Mouse (Mus musculus): ENCODE measurements around the gene Polg2.

GRCm38 (mm10) chr11:106720379-106720778, 59.0 kb downstream of the Polg2 start:
- TF ChIP-seq BHLHE40 (IDR thresholded peaks at IDR 0.05; ENCODE audit: low read depth, low read length): no peak
- no peak for TF ChIP-seq CTCF (conservative IDR thresholded peaks at IDR 0.05 in 1 of 2, IDR thresholded peaks at IDR 0.05 in 1 of 2; ENCODE audit: low read depth in 2 of 2, low read length in 2 of 2)
- no peak for TF ChIP-seq POLR2A (IDR thresholded peaks at IDR 0.05; ENCODE audit: low read depth, low read length)
- TF ChIP-seq GABPA (IDR thresholded peaks at IDR 0.05; ENCODE audit: insufficient replicate concordance, low read depth, low read length): no peak
- no peak for TF ChIP-seq MAZ (IDR thresholded peaks at IDR 0.05; ENCODE audit: low read depth, low read length)
- no peak for TF ChIP-seq USF1 (IDR thresholded peaks at IDR 0.05; ENCODE audit: low read depth, low read length)
- TF ChIP-seq EP300 (IDR thresholded peaks at IDR 0.05; ENCODE audit: low read length): no peak
- no peak for TF ChIP-seq TCF12 (IDR thresholded peaks at IDR 0.05; ENCODE audit: low read depth, low read length)
- no peak for TF ChIP-seq ZC3H11A (IDR thresholded peaks at IDR 0.05; ENCODE audit: low read depth, low read length)
- TF ChIP-seq UBTF (IDR thresholded peaks at IDR 0.05; ENCODE audit: low read depth, low read length): no peak
- TF ChIP-seq E2F4 (IDR thresholded peaks at IDR 0.05; ENCODE audit: insufficient replicate concordance, low read depth, low read length): no peak
